In the genomic region with DNA sequence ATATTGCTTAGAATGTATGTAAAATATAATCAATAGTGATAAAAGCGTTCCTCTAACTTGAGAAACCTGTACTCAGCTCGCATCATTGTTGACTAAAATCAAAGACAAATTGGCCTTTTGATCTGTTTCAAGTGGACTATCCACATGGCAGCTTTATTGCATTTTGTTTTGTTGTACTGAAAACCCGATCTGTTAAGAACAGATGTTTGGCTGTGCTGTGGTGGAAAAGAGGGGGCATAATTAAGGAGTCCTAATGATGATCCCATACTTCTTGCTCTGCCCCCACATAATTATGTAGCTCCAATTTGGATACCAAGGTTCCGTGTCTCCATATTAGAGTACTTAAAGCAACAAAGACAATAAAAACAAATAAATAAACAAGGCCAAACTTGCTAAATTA, we compare ENCODE assay signal across 24 mouse cellular contexts.
DNase-seq lines count a peak whose midpoint lies in the region; ATAC-seq and TF ChIP-seq lines count a peak whose summit lies in the region.
"Had no signal": no experiment of that assay in that cellular context is flagged by ENCODE, and none has a peak within 500 bp of the region (broad histone marks: within the 10 kb centered on the region; RNA-seq: fewer than 3 reads in every experiment).

No protein-coding gene starts in this region.

- no peak for ATAC-seq in embryonic facial prominence, embryonic 14.5 days (ENCODE audit: low read depth)
- ATAC-seq in forebrain, embryonic 12.5 days (ENCODE audit: low FRiP score) = 0 out of 2 replicates have a peak, but pooled peaks have one; percentile 22
- no peak for ATAC-seq in forebrain, embryonic 16.5 days
- no peak for ATAC-seq in midbrain, postnatal 0 days (ENCODE audit: low FRiP score)
- ATAC-seq: activated CD4-positive, CD25-positive, alpha-beta regulatory T cell, adult 4 months; hindbrain, embryonic 16.5 days; intestine, embryonic 15.5 days had no signal

- H3K4me1 ChIP-seq in embryonic facial prominence, embryonic 14.5 days (ENCODE audit: control insufficient read depth, insufficient read depth, low read length) = no peaks in the 10 kb centered on the region
- H3K4me1 ChIP-seq in embryonic facial prominence, embryonic 10.5 days = peaks cover 12% of the 10 kb centered on the region; the same call in 1 of the 2 replicates
- peaks cover 9% of the 10 kb centered on the region for H3K4me1 ChIP-seq in forebrain, embryonic 12.5 days
- H3K4me1 ChIP-seq in forebrain, embryonic 16.5 days (replicated peaks; ENCODE audit: control insufficient read depth, insufficient read depth, low read length) = no peaks in the 10 kb centered on the region; the same call in 1 of the 2 replicates
- no peaks in the 10 kb centered on the region for H3K4me1 ChIP-seq in midbrain, postnatal 0 days (ENCODE audit: insufficient read depth, low read length)
- H3K4me1 ChIP-seq: embryonic facial prominence, embryonic 13.5 days; heart, embryonic 12.5 days; heart, embryonic 15.5 days; hindbrain, embryonic 10.5 days; intestine, embryonic 15.5 days had no signal

- no peaks in the 10 kb centered on the region for H3K36me3 ChIP-seq in embryonic facial prominence, embryonic 14.5 days (ENCODE audit: control insufficient read depth, insufficient read depth, low read length)
- H3K36me3 ChIP-seq in embryonic facial prominence, embryonic 10.5 days (replicated peaks) = no peaks in the 10 kb centered on the region
- no peaks in the 10 kb centered on the region for H3K36me3 ChIP-seq in forebrain, embryonic 12.5 days (replicated peaks)
- no peaks in the 10 kb centered on the region for H3K36me3 ChIP-seq in forebrain, embryonic 16.5 days (ENCODE audit: control insufficient read depth, insufficient read depth)
- no peaks in the 10 kb centered on the region for H3K36me3 ChIP-seq in midbrain, postnatal 0 days (ENCODE audit: insufficient read depth, low read length)
- H3K36me3 ChIP-seq: embryonic facial prominence, embryonic 13.5 days; heart, embryonic 12.5 days; heart, embryonic 15.5 days; hindbrain, embryonic 10.5 days; hindbrain, embryonic 13.5 days; intestine, embryonic 15.5 days had no signal

- 0 out of 2 replicates have a peak, but pooled peaks cover 3% of the 10 kb centered on the region for H3K9me3 ChIP-seq in embryonic facial prominence, embryonic 14.5 days (ENCODE audit: control insufficient read depth, low read length)
- H3K9me3 ChIP-seq in embryonic facial prominence, embryonic 10.5 days = no peaks in the 10 kb centered on the region
- H3K9me3 ChIP-seq in forebrain, embryonic 12.5 days = no peaks in the 10 kb centered on the region
- no peaks in the 10 kb centered on the region; the same call in 1 of the 2 replicates for H3K9me3 ChIP-seq in forebrain, embryonic 16.5 days (ENCODE audit: control insufficient read depth, low read length)
- no peaks in the 10 kb centered on the region for H3K9me3 ChIP-seq in midbrain, postnatal 0 days (ENCODE audit: low read length)
- H3K9me3 ChIP-seq: heart, embryonic 15.5 days; hindbrain, embryonic 10.5 days; hindbrain, embryonic 13.5 days; intestine, embryonic 15.5 days had no signal

- no peak overlapping the region for H3K4me3 ChIP-seq in embryonic facial prominence, embryonic 14.5 days (ENCODE audit: low read depth, low read length)
- no peak overlapping the region for H3K4me3 ChIP-seq in embryonic facial prominence, embryonic 10.5 days
- H3K4me3 ChIP-seq in forebrain, embryonic 12.5 days (replicated peaks) = no peak overlapping the region
- no peak overlapping the region for H3K4me3 ChIP-seq in forebrain, embryonic 16.5 days (replicated peaks; ENCODE audit: low read length)
- H3K4me3 ChIP-seq in midbrain, postnatal 0 days (ENCODE audit: low read depth, low read length) = no peak overlapping the region
- H3K4me3 ChIP-seq: embryonic facial prominence, embryonic 13.5 days; heart, embryonic 12.5 days; heart, embryonic 15.5 days; hindbrain, embryonic 10.5 days; hindbrain, embryonic 13.5 days; intestine, embryonic 15.5 days had no signal

- H3K4me2 ChIP-seq in embryonic facial prominence, embryonic 14.5 days (ENCODE audit: low read depth, low read length) = no peak overlapping the region
- no peak overlapping the region for H3K4me2 ChIP-seq in forebrain, embryonic 12.5 days
- H3K4me2 ChIP-seq in forebrain, embryonic 16.5 days (ENCODE audit: low read length) = no peak overlapping the region
- H3K4me2 ChIP-seq in midbrain, postnatal 0 days (ENCODE audit: low read depth, low read length, poor library complexity, severe bottlenecking) = no peak overlapping the region
- H3K4me2 ChIP-seq: embryonic facial prominence, embryonic 13.5 days; heart, embryonic 12.5 days; heart, embryonic 15.5 days; hindbrain, embryonic 13.5 days; intestine, embryonic 15.5 days had no signal

- no peak for TF ChIP-seq CTCF in midbrain, postnatal 0 days (IDR thresholded peaks at IDR 0.05)

- H3K27ac ChIP-seq in embryonic facial prominence, embryonic 14.5 days (replicated peaks; ENCODE audit: low read depth, low read length) = no peak overlapping the region
- no peak overlapping the region for H3K27ac ChIP-seq in embryonic facial prominence, embryonic 10.5 days (replicated peaks)
- H3K27ac ChIP-seq in forebrain, embryonic 12.5 days = no peak overlapping the region
- no peak overlapping the region for H3K27ac ChIP-seq in forebrain, embryonic 16.5 days (ENCODE audit: low read length)
- no peak overlapping the region for H3K27ac ChIP-seq in midbrain, postnatal 0 days (ENCODE audit: low read depth, low read length)
- H3K27ac ChIP-seq: embryonic facial prominence, embryonic 13.5 days; heart, embryonic 15.5 days; hindbrain, embryonic 10.5 days; hindbrain, embryonic 13.5 days; intestine, embryonic 15.5 days had no signal

- H3K9ac ChIP-seq in embryonic facial prominence, embryonic 14.5 days (ENCODE audit: low read depth, low read length) = no peak overlapping the region
- H3K9ac ChIP-seq in forebrain, embryonic 12.5 days = no peak overlapping the region
- H3K9ac ChIP-seq in forebrain, embryonic 16.5 days (replicated peaks; ENCODE audit: low read depth, low read length) = no peak overlapping the region
- H3K9ac ChIP-seq in midbrain, postnatal 0 days (replicated peaks; ENCODE audit: low read length, poor library complexity, severe bottlenecking) = no peak overlapping the region
- H3K9ac ChIP-seq: embryonic facial prominence, embryonic 13.5 days; heart, embryonic 12.5 days; heart, embryonic 15.5 days; hindbrain, embryonic 13.5 days; intestine, embryonic 15.5 days had no signal

- 62% methylated on average over 4 of the region's 4 CpGs for WGBS in embryonic facial prominence, embryonic 14.5 days
- WGBS in embryonic facial prominence, embryonic 10.5 days = 60% methylated on average over 4 of the region's 4 CpGs
- WGBS in forebrain, embryonic 12.5 days = 42% methylated on average over 4 of the region's 4 CpGs
- WGBS in forebrain, embryonic 16.5 days = 30% methylated on average over 4 of the region's 4 CpGs
- 84% methylated on average over 4 of the region's 4 CpGs for whole genome bisulfite sequencing in midbrain, postnatal 0 days

- H3K27me3 ChIP-seq in embryonic facial prominence, embryonic 14.5 days (replicated peaks; ENCODE audit: control insufficient read depth, insufficient read depth, low read length) = no peaks in the 10 kb centered on the region
- H3K27me3 ChIP-seq in embryonic facial prominence, embryonic 10.5 days (replicated peaks; ENCODE audit: low read depth, poor library complexity, severe bottlenecking) = no peaks in the 10 kb centered on the region
- H3K27me3 ChIP-seq in forebrain, embryonic 12.5 days = no peaks in the 10 kb centered on the region
- no peaks in the 10 kb centered on the region for H3K27me3 ChIP-seq in forebrain, embryonic 16.5 days (replicated peaks; ENCODE audit: control insufficient read depth, insufficient read depth, low read length)
- no peaks in the 10 kb centered on the region for H3K27me3 ChIP-seq in midbrain, postnatal 0 days (ENCODE audit: insufficient read depth, low read length)
- H3K27me3 ChIP-seq: embryonic facial prominence, embryonic 13.5 days; heart, embryonic 12.5 days; heart, embryonic 15.5 days; hindbrain, embryonic 13.5 days; intestine, embryonic 15.5 days had no signal

- DNase-seq in embryonic facial prominence, embryonic 14.5 days (ENCODE audit: low spot score) = peak; percentile 14
- no peak for DNase-seq in embryonic facial prominence, embryonic 10.5 days (ENCODE audit: low spot score)
- DNase-seq in retina, embryonic 14.5 days (ENCODE audit: low spot score) = peak; percentile 66
- no peak for DNase-seq in lung, postnatal 25 days (ENCODE audit: low spot score)
- no peak for DNase-seq in midbrain, postnatal 0 days (ENCODE audit: low spot score)
- DNase-seq: adrenal gland, adult 8-10 months; adrenal gland, postnatal 25 days; cerebellum, adult 18-20 months; cerebellum, adult 9-10 months; cerebellum, postnatal 14 days; gastrocnemius, postnatal 25 days; heart, adult 18-20 months; heart, postnatal 10 days; heart, postnatal 36 days had no signal

Comparison
In these comparisons a context has a peak if more than half of its experiments do, and no peak if none do; other contexts are left out.
1. DNase-seq: peak in embryonic facial prominence, embryonic 14.5 days (single experiment) and retina, embryonic 14.5 days (single experiment); none in embryonic facial prominence, embryonic 10.5 days (single experiment), lung, postnatal 25 days (single experiment) and midbrain, postnatal 0 days (single experiment).